Mouse (Mus musculus): ENCODE measurements at regions not wholly inside any gene's neighbourhood (a gene's known extent, or its start where the extent isn't known, plus 50 kb on each side); places are given as distances from the start of the nearest gene placed in this dataset.

GRCm38 (mm10) chr11:114444211-114444610, 224.1 kb upstream of the Rpl38 start:
- no peak for TF ChIP-seq MAFK (IDR thresholded peaks at IDR 0.05; ENCODE audit: insufficient read depth, low read depth, low read length)
- TF ChIP-seq CHD2 (IDR thresholded peaks at IDR 0.05; ENCODE audit: low read depth, low read length), result no peak
- peaks cover 2 to 12% of the 10 kb centered on the region in 2 experiments; a peak in 2 of 4 replicates for H3K4me1 ChIP-seq (ENCODE audit: control insufficient read depth in 2 of 2, insufficient read depth in 2 of 2, low read length in 2 of 2, poor library complexity in 1 of 2)
- no peak overlapping the region for H3K4me3 ChIP-seq (ENCODE audit: insufficient read depth in 1 of 2, low read depth in 1 of 2, low read length in 2 of 2, poor library complexity in 1 of 2, severe bottlenecking in 1 of 2)
- no peak for DNase-seq (ENCODE audit: low read depth, low spot score)
- H3K36me3 ChIP-seq (ENCODE audit: control insufficient read depth, insufficient read depth, low read length, poor library complexity, severe bottlenecking), result no peaks in the 10 kb centered on the region
- H3K9ac ChIP-seq (ENCODE audit: insufficient read depth, low read depth, low read length, poor library complexity, severe bottlenecking), result no peak overlapping the region
- no peak overlapping the region for H3K27ac ChIP-seq (ENCODE audit: insufficient read depth, low read depth, low read length, poor library complexity, severe bottlenecking)
- in situ Hi-C loops (cut with MboI; ENCODE audit: low sequenced_read_pairs in 2 of 2, unreplicated experiment in 2 of 2), result no loop called here
- no peaks in the 10 kb centered on the region for H3K9me3 ChIP-seq (ENCODE audit: control insufficient read depth, insufficient read depth, low read depth, low read length)

GRCm38 (mm10) chr11:114443444-114443843, 224.9 kb upstream of the Rpl38 start:
- DNase-seq (ENCODE audit: low read depth, low spot score), result no peak
- no peak overlapping the region for H3K4me3 ChIP-seq (ENCODE audit: insufficient read depth in 1 of 2, low read depth in 1 of 2, low read length in 2 of 2, poor library complexity in 1 of 2, severe bottlenecking in 1 of 2)
- no peaks in the 10 kb centered on the region for H3K9me3 ChIP-seq (ENCODE audit: control insufficient read depth, insufficient read depth, low read depth, low read length)
- no peak for TF ChIP-seq HCFC1 (IDR thresholded peaks at IDR 0.05; ENCODE audit: borderline replicate concordance, insufficient read depth, low read length)
- no peak for TF ChIP-seq CHD2 (IDR thresholded peaks at IDR 0.05; ENCODE audit: low read depth, low read length)
- TF ChIP-seq ZC3H11A (IDR thresholded peaks at IDR 0.05; ENCODE audit: borderline replicate concordance, low read depth, low read length), result no peak
- TF ChIP-seq MAFK (IDR thresholded peaks at IDR 0.05; ENCODE audit: insufficient read depth, low read depth, low read length), result no peak
- no peak for TF ChIP-seq ZNF384 (IDR thresholded peaks at IDR 0.05; ENCODE audit: low read depth, low read length)
- no peak overlapping the region for H3K27ac ChIP-seq (ENCODE audit: insufficient read depth, low read depth, low read length, poor library complexity, severe bottlenecking)
- H3K9ac ChIP-seq (ENCODE audit: insufficient read depth, low read depth, low read length, poor library complexity, severe bottlenecking), result no peak overlapping the region
- peaks cover 2 to 12% of the 10 kb centered on the region in 2 experiments; a peak in 2 of 4 replicates for H3K4me1 ChIP-seq (ENCODE audit: control insufficient read depth in 2 of 2, insufficient read depth in 2 of 2, low read length in 2 of 2, poor library complexity in 1 of 2)
- in situ Hi-C loops (cut with MboI; ENCODE audit: low sequenced_read_pairs in 2 of 2, unreplicated experiment in 2 of 2), result no loop called here
- H3K36me3 ChIP-seq (ENCODE audit: control insufficient read depth, insufficient read depth, low read length, poor library complexity, severe bottlenecking), result no peaks in the 10 kb centered on the region

GRCm38 (mm10) chr11:114439314-114439713, 229.0 kb upstream of the Rpl38 start:
- H3K4me1 ChIP-seq (ENCODE audit: control insufficient read depth in 2 of 2, insufficient read depth in 2 of 2, low read length in 2 of 2, poor library complexity in 1 of 2), result peaks cover 0 to 5% of the 10 kb centered on the region in 2 experiments; a peak in 2 of 4 replicates
- no peak overlapping the region for H3K27ac ChIP-seq (ENCODE audit: insufficient read depth, low read depth, low read length, poor library complexity, severe bottlenecking)
- no peak overlapping the region for H3K9ac ChIP-seq (ENCODE audit: insufficient read depth, low read depth, low read length, poor library complexity, severe bottlenecking)
- TF ChIP-seq ZC3H11A (IDR thresholded peaks at IDR 0.05; ENCODE audit: borderline replicate concordance, low read depth, low read length) (no peak), ZNF384 (IDR thresholded peaks at IDR 0.05; ENCODE audit: low read depth, low read length) (no peak), HCFC1 (IDR thresholded peaks at IDR 0.05; ENCODE audit: borderline replicate concordance, insufficient read depth, low read length) (no peak), MAFK (IDR thresholded peaks at IDR 0.05; ENCODE audit: insufficient read depth, low read depth, low read length) (no peak), CHD2 (IDR thresholded peaks at IDR 0.05; ENCODE audit: low read depth, low read length) (no peak)
- no peak for DNase-seq (ENCODE audit: low read depth, low spot score)
- in situ Hi-C loops (cut with MboI; ENCODE audit: low sequenced_read_pairs in 2 of 2, unreplicated experiment in 2 of 2), result no loop called here
- H3K4me3 ChIP-seq (ENCODE audit: insufficient read depth in 1 of 2, low read depth in 1 of 2, low read length in 2 of 2, poor library complexity in 1 of 2, severe bottlenecking in 1 of 2), result no peak overlapping the region
- no peaks in the 10 kb centered on the region for H3K36me3 ChIP-seq (ENCODE audit: control insufficient read depth, insufficient read depth, low read length, poor library complexity, severe bottlenecking)
- H3K9me3 ChIP-seq (ENCODE audit: control insufficient read depth, insufficient read depth, low read depth, low read length), result no peaks in the 10 kb centered on the region

GRCm38 (mm10) chr11:114435788-114436187, 232.5 kb upstream of the Rpl38 start:
- no peak overlapping the region for H3K4me3 ChIP-seq (ENCODE audit: insufficient read depth in 1 of 2, low read depth in 1 of 2, low read length in 2 of 2, poor library complexity in 1 of 2, severe bottlenecking in 1 of 2)
- no peak for DNase-seq (ENCODE audit: low read depth, low spot score)
- H3K4me1 ChIP-seq (ENCODE audit: control insufficient read depth in 2 of 2, insufficient read depth in 2 of 2, low read length in 2 of 2, poor library complexity in 1 of 2), result no peaks in the 10 kb centered on the region
- H3K9me3 ChIP-seq (ENCODE audit: control insufficient read depth, insufficient read depth, low read depth, low read length), result no peaks in the 10 kb centered on the region
- H3K27ac ChIP-seq (ENCODE audit: insufficient read depth, low read depth, low read length, poor library complexity, severe bottlenecking), result no peak overlapping the region
- no peak for TF ChIP-seq ZNF384 (IDR thresholded peaks at IDR 0.05; ENCODE audit: low read depth, low read length)
- TF ChIP-seq MAFK (IDR thresholded peaks at IDR 0.05; ENCODE audit: insufficient read depth, low read depth, low read length), result no peak
- in situ Hi-C loops (cut with MboI; ENCODE audit: low sequenced_read_pairs in 2 of 2, unreplicated experiment in 2 of 2), result no loop called here
- H3K36me3 ChIP-seq (ENCODE audit: control insufficient read depth, insufficient read depth, low read length, poor library complexity, severe bottlenecking), result no peaks in the 10 kb centered on the region
- H3K9ac ChIP-seq (ENCODE audit: insufficient read depth, low read depth, low read length, poor library complexity, severe bottlenecking), result no peak overlapping the region

- no peak overlapping the region for H3K4me3 ChIP-seq (ENCODE audit: insufficient read depth in 1 of 2, low read depth in 1 of 2, low read length in 2 of 2, poor library complexity in 1 of 2, severe bottlenecking in 1 of 2)
- no peaks in the 10 kb centered on the region for H3K4me1 ChIP-seq (ENCODE audit: control insufficient read depth in 2 of 2, insufficient read depth in 2 of 2, low read length in 2 of 2, poor library complexity in 1 of 2)
- DNase-seq (ENCODE audit: low read depth, low spot score), result no peak
- no peak overlapping the region for H3K9ac ChIP-seq (ENCODE audit: insufficient read depth, low read depth, low read length, poor library complexity, severe bottlenecking)
- no peak overlapping the region for H3K27ac ChIP-seq (ENCODE audit: insufficient read depth, low read depth, low read length, poor library complexity, severe bottlenecking)
- TF ChIP-seq ZNF384 (IDR thresholded peaks at IDR 0.05; ENCODE audit: low read depth, low read length), result no peak
- TF ChIP-seq HCFC1 (IDR thresholded peaks at IDR 0.05; ENCODE audit: borderline replicate concordance, insufficient read depth, low read length), result no peak
- TF ChIP-seq ZC3H11A (IDR thresholded peaks at IDR 0.05; ENCODE audit: borderline replicate concordance, low read depth, low read length), result no peak
- TF ChIP-seq MAFK (IDR thresholded peaks at IDR 0.05; ENCODE audit: insufficient read depth, low read depth, low read length), result no peak
- no peak for TF ChIP-seq CHD2 (IDR thresholded peaks at IDR 0.05; ENCODE audit: low read depth, low read length)
- in situ Hi-C loops (cut with MboI; ENCODE audit: low sequenced_read_pairs in 2 of 2, unreplicated experiment in 2 of 2), result no loop called here
- no peaks in the 10 kb centered on the region for H3K9me3 ChIP-seq (ENCODE audit: control insufficient read depth, insufficient read depth, low read depth, low read length)
- H3K36me3 ChIP-seq (ENCODE audit: control insufficient read depth, insufficient read depth, low read length, poor library complexity, severe bottlenecking), result no peaks in the 10 kb centered on the region
These were observed 234.8 kb upstream of the Rpl38 start for GRCm38 (mm10) chr11:114433561-114433960.

Measured in ES-E14 (cell line).